Mouse (Mus musculus) embryonic fibroblast, embryonic 13.5 days (primary cell): ENCODE results near the gene Kpna1.

Experiments
- CTCF ChIP-seq: IDR thresholded peaks from 2 replicates; pipeline ENCODE4 v1.5.1; 2011; ENCODE audit warnings: mild to moderate bottlenecking, control low read depth, low read length, moderate library complexity, borderline replicate concordance; ENCODE audit not compliant: insufficient read depth
- POLR2A ChIP-seq: IDR thresholded peaks from 2 replicates; pipeline ENCODE4 v1.6.1; 2011; ENCODE audit warnings: low read depth, mild to moderate bottlenecking, control low read depth, low read length, moderate library complexity

DNA sequence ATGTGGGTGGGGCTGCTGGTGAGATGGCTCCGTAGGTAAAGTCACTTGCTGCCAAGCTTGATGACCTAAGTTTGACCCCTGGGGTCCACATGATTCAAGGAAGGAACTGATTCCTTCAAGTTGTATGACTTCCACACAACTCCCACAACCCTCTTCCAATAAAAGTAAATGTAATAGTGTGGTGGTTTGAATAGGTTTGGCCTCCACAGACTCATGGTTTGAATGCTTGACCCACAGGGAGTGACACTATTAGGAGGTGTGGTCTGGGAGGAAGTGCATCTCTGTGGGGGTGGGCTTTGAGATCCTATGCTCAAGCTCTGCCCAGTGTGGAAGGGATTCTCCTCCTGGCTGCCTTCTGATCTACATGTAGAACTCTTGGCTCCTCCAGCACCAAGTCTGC, 4.5 kb upstream of the Kpna1 start:
- TF ChIP-seq CTCF, result no peak
- TF ChIP-seq POLR2A, result no peak
